Mouse (Mus musculus) heart, embryonic 15.5 days (tissue): ENCODE measurements at regions not wholly inside any gene's neighbourhood (a gene's known extent, or its start where the extent isn't known, plus 50 kb on each side); places are given as distances from the start of the nearest gene placed in this dataset.

Source experiments
- ATAC-seq: fragments of 200-750 bp; cut with Nextera tagmentation; replicated peaks from 2 replicates; pipeline ENCODE4 v1.8.0; 2017; ENCODE audit warnings: low read depth, moderate TSS enrichment; ENCODE audit not compliant: insufficient number of reproducible peaks, insufficient read depth, low FRiP score
- H3K27ac ChIP-seq: fragments of 300-500 bp; sonication (generic); 2 replicates; pipeline ENCODE4 v1.5.1; 2015; ENCODE audit warnings: mild to moderate bottlenecking, inconsistent platforms
- H3K27me3 ChIP-seq: fragments of 300-500 bp; sonication (generic); 2 replicates; pipeline ENCODE4 v1.6.1; 2015; ENCODE audit warnings: inconsistent platforms
- H3K36me3 ChIP-seq: fragments of 300-500 bp; sonication (generic); 2 replicates; pipeline ENCODE4 v1.6.1; 2015; ENCODE audit warnings: mild to moderate bottlenecking, inconsistent platforms
- H3K4me1 ChIP-seq: fragments of 300-500 bp; sonication (generic); replicated peaks from 2 replicates; pipeline ENCODE4 v1.6.1; 2015; ENCODE audit warnings: inconsistent platforms
- H3K4me2 ChIP-seq: fragments of 300-500 bp; sonication (generic); 2 replicates; pipeline ENCODE4 v1.6.1; 2015; ENCODE audit warnings: inconsistent platforms, mild to moderate bottlenecking, moderate library complexity
- H3K4me3 ChIP-seq: fragments of 300-500 bp; sonication (generic); 2 replicates; pipeline ENCODE4 v1.5.1; 2015; ENCODE audit warnings: mild to moderate bottlenecking, inconsistent platforms
- H3K9ac ChIP-seq: fragments of 300-500 bp; sonication (generic); 2 replicates; pipeline ENCODE4 v1.6.1; 2015; ENCODE audit warnings: mild to moderate bottlenecking, inconsistent platforms
- H3K9me3 ChIP-seq: fragments of 300-500 bp; sonication (generic); replicated peaks from 2 replicates; pipeline ENCODE4 v1.6.1; 2016; ENCODE audit warnings: inconsistent platforms
- WGBS: fragments of 180-500 bp; shearing (Covaris S2); methylation state at CpG from one replicate; pipeline ENCODE4 v1.1.7; 2015; ENCODE audit warnings: mixed read lengths; 5-methylcytosine and 5-hydroxymethylcytosine counted together

- Histone ChIP-seq H3K27me3 (no peaks in the 10 kb centered on the region), H3K4me2 (no peak overlapping the region), H3K9me3 (no peaks in the 10 kb centered on the region), H3K9ac (no peak overlapping the region), H3K4me1 (no peaks in the 10 kb centered on the region), H3K36me3 (no peaks in the 10 kb centered on the region), H3K27ac (no peak overlapping the region), H3K4me3 (no peak overlapping the region)
- peak; percentile 39 for ATAC-seq
- 56% methylated on average over 13 of the region's 13 CpGs for WGBS
Observed at GRCm38 (mm10) chrX:145848937-145849783, 344.2 kb upstream of the Amot start.

- Histone ChIP-seq H3K36me3 (no peaks in the 10 kb centered on the region), H3K9me3 (no peaks in the 10 kb centered on the region), H3K9ac (no peak overlapping the region), H3K4me2 (no peak overlapping the region), H3K27ac (no peak overlapping the region), H3K4me3 (no peak overlapping the region), H3K27me3 (no peaks in the 10 kb centered on the region), H3K4me1 (no peaks in the 10 kb centered on the region)
- WGBS, result 78% methylated on average over 1 of the region's 1 CpGs
- no peak for ATAC-seq
Observed at GRCm38 (mm10) chrX:145833106-145833505, 328.1 kb upstream of the Amot start.

DNA sequence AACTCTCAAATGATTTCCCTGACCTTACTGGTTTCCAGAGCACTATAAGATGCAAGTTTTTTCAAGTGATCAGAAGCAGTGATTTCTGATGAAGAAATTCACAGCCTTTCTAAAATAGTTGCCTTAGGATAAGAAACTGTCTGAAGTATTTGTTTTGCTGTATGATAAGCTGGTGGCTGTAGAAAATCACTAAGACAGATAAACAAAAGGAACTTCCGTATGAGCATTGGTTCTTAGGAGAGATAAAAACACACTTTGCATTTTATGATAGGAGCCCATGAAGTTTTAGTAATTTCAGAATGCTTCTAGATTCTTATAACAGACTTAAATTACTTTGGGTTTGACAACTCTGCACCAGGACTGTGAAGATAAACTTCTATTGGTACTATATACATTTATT, 308.0 kb upstream of the Amot start:
- no peak overlapping the region for H3K27ac ChIP-seq
- no peaks in the 10 kb centered on the region for H3K36me3 ChIP-seq
- H3K4me2 ChIP-seq, result no peak overlapping the region
- H3K27me3 ChIP-seq, result no peaks in the 10 kb centered on the region
- no peak overlapping the region for H3K9ac ChIP-seq
- ATAC-seq, result no peak
- no peaks in the 10 kb centered on the region for H3K9me3 ChIP-seq
- whole genome bisulfite sequencing, result 40% methylated on average over 1 of the region's 1 CpGs
- no peak overlapping the region for H3K4me3 ChIP-seq
- H3K4me1 ChIP-seq, result no peaks in the 10 kb centered on the region
